Mouse (Mus musculus) CH12F3 (cell line): ENCODE results near the gene Gatb.

Experiments used
- in situ Hi-C: fragments of 300-500 bp; cut with MboI; formaldehyde crosslinking; loops from 2 replicates; pipeline ENCODE4 v1.14.3; 2020; ENCODE audit warnings: low sequenced_read_pairs

Gatb gene

GRCm38 (mm10) chr3:85592640-85593252, 18.8 kb downstream of the Gatb start:
- in situ Hi-C loops: no loop called here

GRCm38 (mm10) chr3:85594452-85594851, 20.5 kb downstream of the Gatb start:
- in situ Hi-C loops: no loop called here

GRCm38 (mm10) chr3:85599526-85599925, 25.6 kb downstream of the Gatb start:
- in situ Hi-C loops: no loop called here

- in situ Hi-C loops: loop anchor here (5.0 kb wide), 1 partner anchor 50 kb away; no protein-coding TSS in a partner anchor
These were observed 28.0 kb downstream of the Gatb start for GRCm38 (mm10) chr3:85601841-85602305.

GRCm38 (mm10) chr3:85603811-85604210, 29.9 kb downstream of the Gatb start:
- in situ Hi-C loops: loop anchor here (5.0 kb wide), 1 partner anchor 48 kb away; no protein-coding TSS in a partner anchor

GRCm38 (mm10) chr3:85606912-85607311, 33.0 kb downstream of the Gatb start:
- in situ Hi-C loops: no loop called here

- in situ Hi-C loops: no loop called here
These were observed 33.8 kb downstream of the Gatb start for GRCm38 (mm10) chr3:85607753-85608152.

- in situ Hi-C loops: no loop called here
These were observed 42.5 kb downstream of the Gatb start for GRCm38 (mm10) chr3:85616389-85616788.

GRCm38 (mm10) chr3:85618885-85619284, 45.0 kb downstream of the Gatb start:
- in situ Hi-C loops: no loop called here

- in situ Hi-C loops: no loop called here
These were observed 45.4 kb downstream of the Gatb start for GRCm38 (mm10) chr3:85619345-85619744.

- in situ Hi-C loops: no loop called here
These were observed 45.8 kb downstream of the Gatb start for GRCm38 (mm10) chr3:85619751-85620150.

- in situ Hi-C loops: no loop called here
These were observed 56.1 kb downstream of the Gatb start for GRCm38 (mm10) chr3:85629895-85630510.

- in situ Hi-C loops: no loop called here
These were observed 59.8 kb downstream of the Gatb start for GRCm38 (mm10) chr3:85633733-85634132.

- in situ Hi-C loops: no loop called here
These were observed 60.6 kb downstream of the Gatb start for GRCm38 (mm10) chr3:85634389-85635125.

- in situ Hi-C loops: no loop called here
These were observed 61.2 kb downstream of the Gatb start for GRCm38 (mm10) chr3:85635126-85635419.

- in situ Hi-C loops: no loop called here
These were observed 61.7 kb downstream of the Gatb start for GRCm38 (mm10) chr3:85635591-85635990.

- in situ Hi-C loops: no loop called here
These were observed 63.0 kb downstream of the Gatb start for GRCm38 (mm10) chr3:85636716-85637447.

- in situ Hi-C loops: no loop called here
These were observed 67.8 kb downstream of the Gatb start for GRCm38 (mm10) chr3:85641751-85642150.

GRCm38 (mm10) chr3:85644814-85645213, 70.9 kb downstream of the Gatb start:
- in situ Hi-C loops: no loop called here

- in situ Hi-C loops: no loop called here
These were observed 71.6 kb downstream of the Gatb start for GRCm38 (mm10) chr3:85645517-85646004.

GRCm38 (mm10) chr3:85649176-85649575, 75.3 kb downstream of the Gatb start:
- in situ Hi-C loops: no loop called here
